Mouse (Mus musculus) stomach, postnatal 0 days (tissue): ENCODE measurements at regions not wholly inside any gene's neighbourhood (a gene's known extent, or its start where the extent isn't known, plus 50 kb on each side); places are given as distances from the start of the nearest gene placed in this dataset.
A peak's percentile ranks its signal among the peaks of the same experiment; 100 is the strongest.

Source experiments
- ATAC-seq: fragments of 200-750 bp; cut with Nextera tagmentation; 2 replicates; pipeline ENCODE4 v1.8.0; 2017; ENCODE audit not compliant: low FRiP score, low TSS enrichment
- DNase-seq: peaks from one replicate; pipeline ENCODE4 v3.0.0-alpha.2; 2016; ENCODE audit warnings: low spot score
- H3K27ac ChIP-seq: fragments of 300-500 bp; sonication (generic); replicated peaks from 2 replicates; pipeline ENCODE4 v1.5.1; 2014; ENCODE audit warnings: mild to moderate bottlenecking, control low read depth
- H3K27me3 ChIP-seq: fragments of 300-500 bp; sonication (generic); 2 replicates; pipeline ENCODE4 v1.6.1; 2014; ENCODE audit warnings: low read length; ENCODE audit not compliant: control insufficient read depth, insufficient read depth
- H3K36me3 ChIP-seq: fragments of 300-500 bp; sonication (generic); 2 replicates; pipeline ENCODE4 v1.6.1; 2014; ENCODE audit warnings: low read length, mixed read lengths; ENCODE audit not compliant: control insufficient read depth, insufficient read depth
- H3K4me1 ChIP-seq: fragments of 300-500 bp; sonication (generic); replicated peaks from 2 replicates; pipeline ENCODE4 v1.6.1; 2014; ENCODE audit warnings: antibody characterized with exemption; ENCODE audit not compliant: control insufficient read depth, insufficient read depth
- H3K4me2 ChIP-seq: fragments of 300-500 bp; sonication (generic); replicated peaks from 2 replicates; pipeline ENCODE4 v1.6.1; 2014; ENCODE audit warnings: low read depth, mild to moderate bottlenecking, control low read depth, moderate library complexity
- H3K4me3 ChIP-seq: fragments of 300-500 bp; sonication (generic); 2 replicates; pipeline ENCODE4 v1.5.1; 2014; ENCODE audit warnings: low read depth, low read length, control low read depth
- H3K9ac ChIP-seq: fragments of 300-500 bp; sonication (generic); 2 replicates; pipeline ENCODE4 v1.6.1; 2014; ENCODE audit warnings: mild to moderate bottlenecking, low read length, control low read depth, mixed read lengths
- H3K9me3 ChIP-seq: fragments of 300-500 bp; sonication (generic); 2 replicates; pipeline ENCODE4 v1.6.1; 2016; ENCODE audit warnings: low read length; ENCODE audit not compliant: control insufficient read depth
- CTCF ChIP-seq: IDR thresholded peaks from 2 replicates; pipeline ENCODE4 v1.5.1; 2016; ENCODE audit warnings: antibody characterized with exemption, low read depth, mild to moderate bottlenecking, moderate library complexity
- EP300 ChIP-seq: optimal IDR thresholded peaks from 2 replicates; pipeline ENCODE3; 2016; ENCODE audit warnings: antibody characterized with exemption
- whole genome bisulfite sequencing: fragments of 180-500 bp; shearing (Covaris S2); extraction: QIAGEN DNeasy Blood & Tissue Kit; methylation state at CpG from one replicate; pipeline ENCODE4 v1.1.7; 2014; 5-methylcytosine and 5-hydroxymethylcytosine counted together

GRCm38 (mm10) chr1:193539261-193539660, 169.2 kb upstream of the Camk1g start:
- peak overlapping the region; percentile 73 for H3K27ac ChIP-seq
- DNase-seq (no peak), ATAC-seq (no peak; the same call in 1 of the 2 replicates)
- H3K36me3 ChIP-seq, result no peaks in the 10 kb centered on the region
- H3K9me3 ChIP-seq, result no peaks in the 10 kb centered on the region
- H3K27me3 ChIP-seq, result no peaks in the 10 kb centered on the region
- TF ChIP-seq EP300 (no peak), CTCF (no peak)
- no peak overlapping the region for H3K4me3 ChIP-seq
- no peaks in the 10 kb centered on the region for H3K4me1 ChIP-seq
- H3K4me2 ChIP-seq, result no peak overlapping the region
- WGBS, result 54% methylated on average over 6 of the region's 6 CpGs
- no peak overlapping the region for H3K9ac ChIP-seq

- no peaks in the 10 kb centered on the region for H3K4me1 ChIP-seq
- no peak overlapping the region for H3K4me3 ChIP-seq
- no peak overlapping the region for H3K4me2 ChIP-seq
- ATAC-seq (no peak), DNase-seq (no peak)
- no peak overlapping the region for H3K9ac ChIP-seq
- H3K27me3 ChIP-seq, result no peaks in the 10 kb centered on the region
- H3K9me3 ChIP-seq, result no peaks in the 10 kb centered on the region
- peak overlapping the region; percentile 73 for H3K27ac ChIP-seq
- TF ChIP-seq CTCF (no peak), EP300 (no peak)
- no peaks in the 10 kb centered on the region for H3K36me3 ChIP-seq
- 48% methylated on average over 2 of the region's 2 CpGs for WGBS
Measured at GRCm38 (mm10) chr1:193538425-193538824, 168.3 kb upstream of the Camk1g start.

- no peak overlapping the region for H3K4me3 ChIP-seq
Measured at GRCm38 (mm10) chr1:193537616-193538015, 167.5 kb upstream of the Camk1g start.

GRCm38 (mm10) chr1:193536552-193536951, 166.5 kb upstream of the Camk1g start:
- no peaks in the 10 kb centered on the region for H3K27me3 ChIP-seq
- H3K4me3 ChIP-seq, result no peak overlapping the region
- H3K36me3 ChIP-seq, result no peaks in the 10 kb centered on the region
- no peaks in the 10 kb centered on the region for H3K9me3 ChIP-seq
- ATAC-seq (no peak), DNase-seq (no peak)
- TF ChIP-seq EP300 (no peak), CTCF (no peak)
- H3K4me1 ChIP-seq, result no peaks in the 10 kb centered on the region
- no peak overlapping the region for H3K4me2 ChIP-seq
- H3K27ac ChIP-seq, result no peak overlapping the region
- H3K9ac ChIP-seq, result no peak overlapping the region

More at GRCm38 (mm10) chr1:193537616-193538015, 167.5 kb upstream of the Camk1g start:
- no peak overlapping the region for H3K9ac ChIP-seq
- H3K27ac ChIP-seq, result no peak overlapping the region
- no peaks in the 10 kb centered on the region for H3K36me3 ChIP-seq
- DNase-seq, result no peak
- no peak for ATAC-seq
- H3K9me3 ChIP-seq, result no peaks in the 10 kb centered on the region
- H3K4me2 ChIP-seq, result no peak overlapping the region
- TF ChIP-seq EP300 (no peak), CTCF (no peak)
- no peaks in the 10 kb centered on the region for H3K4me1 ChIP-seq
- H3K27me3 ChIP-seq, result no peaks in the 10 kb centered on the region
- WGBS, result 84% methylated on average over 5 of the region's 5 CpGs

- no peak for TF ChIP-seq CTCF
- no peak for TF ChIP-seq EP300
- Histone ChIP-seq H3K4me2 (no peak overlapping the region), H3K27ac (no peak overlapping the region), H3K4me3 (no peak overlapping the region), H3K36me3 (no peaks in the 10 kb centered on the region), H3K9me3 (no peaks in the 10 kb centered on the region), H3K4me1 (no peaks in the 10 kb centered on the region), H3K9ac (no peak overlapping the region), H3K27me3 (no peaks in the 10 kb centered on the region)
- ATAC-seq (no peak), DNase-seq (no peak)
- WGBS, result 86% methylated on average over 4 of the region's 4 CpGs
Measured at GRCm38 (mm10) chr1:193534449-193534848, 164.4 kb upstream of the Camk1g start.

GRCm38 (mm10) chr1:193526501-193526900, 156.4 kb upstream of the Camk1g start:
- H3K4me2 ChIP-seq, result no peak overlapping the region
- no peak for DNase-seq
- peak overlapping the region; percentile 18; the same call in 1 of the 2 replicates for H3K27ac ChIP-seq
- H3K27me3 ChIP-seq, result no peaks in the 10 kb centered on the region
- no peak overlapping the region for H3K9ac ChIP-seq
- H3K4me3 ChIP-seq, result no peak overlapping the region
- no peaks in the 10 kb centered on the region for H3K9me3 ChIP-seq
- TF ChIP-seq EP300 (no peak), CTCF (no peak)
- 33% methylated on average over 3 of the region's 3 CpGs for WGBS
- H3K36me3 ChIP-seq, result no peaks in the 10 kb centered on the region
- no peak for ATAC-seq
- no peaks in the 10 kb centered on the region for H3K4me1 ChIP-seq
